Mouse (Mus musculus) midbrain, postnatal 0 days (tissue): ENCODE results near the gene Ring1. TPM values are rescaled to one million over a fixed set of nuclear protein-coding genes. Genes with fewer than 3 reads are reported as not detected.

Experiments used
- ATAC-seq: fragments of 200-750 bp; cut with Nextera tagmentation; 2 replicates; pipeline ENCODE4 v1.8.0; 2017; ENCODE audit warnings: moderate number of reproducible peaks, mild to moderate bottlenecking, moderate TSS enrichment, moderate library complexity; ENCODE audit not compliant: low FRiP score
- DNase-seq: peaks from one replicate; pipeline ENCODE4 v3.0.0-alpha.2; 2015; ENCODE audit warnings: low spot score
- H3K27ac ChIP-seq: fragments of 300-500 bp; sonication (generic); 2 replicates; pipeline ENCODE4 v1.5.1; 2014; ENCODE audit warnings: low read depth, mild to moderate bottlenecking, low read length, mixed read lengths
- H3K27me3 ChIP-seq: fragments of 300-500 bp; sonication (generic); 2 replicates; pipeline ENCODE4 v1.6.1; 2014; ENCODE audit warnings: low read length, control low read depth, mixed read lengths; ENCODE audit not compliant: insufficient read depth
- H3K36me3 ChIP-seq: fragments of 300-500 bp; sonication (generic); 2 replicates; pipeline ENCODE4 v1.6.1; 2014; ENCODE audit warnings: low read length, control low read depth, mixed read lengths; ENCODE audit not compliant: insufficient read depth
- H3K4me1 ChIP-seq: fragments of 300-500 bp; sonication (generic); 2 replicates; pipeline ENCODE4 v1.6.1; 2014; ENCODE audit warnings: mild to moderate bottlenecking, control low read depth, antibody characterized with exemption, low read length, mixed read lengths; ENCODE audit not compliant: insufficient read depth
- H3K4me2 ChIP-seq: fragments of 300-500 bp; sonication (generic); 2 replicates; pipeline ENCODE4 v1.6.1; 2014; ENCODE audit warnings: low read depth, mild to moderate bottlenecking, low read length, mixed read lengths; ENCODE audit not compliant: poor library complexity, severe bottlenecking
- H3K4me3 ChIP-seq: fragments of 300-500 bp; sonication (generic); 2 replicates; pipeline ENCODE4 v1.5.1; 2014; ENCODE audit warnings: low read depth, mild to moderate bottlenecking, low read length, moderate library complexity
- H3K9ac ChIP-seq: fragments of 300-500 bp; sonication (generic); replicated peaks from 2 replicates; pipeline ENCODE4 v1.6.1; 2014; ENCODE audit warnings: mild to moderate bottlenecking, low read length, moderate library complexity, mixed read lengths; ENCODE audit not compliant: poor library complexity, severe bottlenecking
- H3K9me3 ChIP-seq: fragments of 300-500 bp; sonication (generic); 2 replicates; pipeline ENCODE4 v1.6.1; 2016; ENCODE audit warnings: low read length, control low read depth
- CTCF ChIP-seq: IDR thresholded peaks from 2 replicates; pipeline ENCODE4 v1.5.1; 2016; ENCODE audit warnings: antibody characterized with exemption, mild to moderate bottlenecking
- WGBS: fragments of 180-500 bp; shearing (Covaris S2); extraction: QIAGEN DNeasy Blood & Tissue Kit; methylation state at CpG from one replicate; pipeline ENCODE4 v1.1.7; 2014; 5-methylcytosine and 5-hydroxymethylcytosine counted together
- microRNA counts: library from miRNA; unstranded; fragments of <30 nt; microRNA quantifications from one replicate; lab custom pipeline; 2015
- microRNA-seq: library from miRNA; unstranded; fragments of <30 nt; microRNA quantifications from one replicate; pipeline ENCODE4, GENCODE M21; 2016; ENCODE audit warnings: borderline number of aligned reads
- polyA plus RNA-seq: library from polyadenylated mRNA; unstranded; fragments of >200 nt; fragmentation: Nextera tagmentation; extraction: Ambion mirVana; gene quantifications from 2 replicates; pipeline ENCODE4 v1.2.1, GENCODE M21; 2015
- total RNA-seq: library from RNA; depleted of rRNA; stranded (reverse); fragments of >200 nt; gene quantifications from 2 replicates; pipeline ENCODE4 v1.2.3, GENCODE M21; 2014; rRNA removed

The Ring1 gene
- total and polyA plus RNA-seq, 2 experiments from 2014 or later: 19.5 TPM

GRCm38 (mm10) chr17:33972691-33973090, 51.8 kb downstream of the Ring1 start:
- no peak for ATAC-seq
- 13% methylated on average over 1 of the region's 1 CpGs for WGBS

More at GRCm38 (mm10) chr17:33972691-33973090, 51.8 kb downstream of the Ring1 start:
- Histone ChIP-seq H3K4me3 (no peak overlapping the region), H3K9ac (no peak overlapping the region), H3K36me3 (no peaks in the 10 kb centered on the region), H3K9me3 (0 out of 2 replicates have a peak, but pooled peaks cover 2% of the 10 kb centered on the region), H3K27ac (no peak overlapping the region), H3K27me3 (peaks cover 27% of the 10 kb centered on the region), H3K4me1 (no peaks in the 10 kb centered on the region), H3K4me2 (no peak overlapping the region)
- DNase-seq: no peak
- TF ChIP-seq CTCF: no peak

MicroRNAs encoded within 50 kb of the gene (microRNA counts, 519-probe panel; counts per million panel counts)
- microRNA mmu-miR-219 (lab: Ali Mortazavi, UCI): 4,244 counts per million, percentile 84 among the panel's probes with 10 or more counts

Small RNAs within 50 kb of the gene (microRNA-seq; reads per million reads assigned to microRNA genes)
- gene Mir219a-1 (not detected), gene Mir219c (not detected)

Other genes with a start within 250 kb of the Ring1 start
Only the 30 nearest of the 33 such genes appear.
- gene Kank3, start 214.2 kb downstream of the Ring1 start, total RNA-seq: 19.8 and 38.4 TPM in 2 replicates
- gene Kank3, start 214.2 kb downstream of the Ring1 start, polyA plus RNA-seq: 46.2 and 50.0 TPM in 2 replicates
- 348 and 379 TPM in 2 replicates for gene Rps28, start 200.1 kb downstream of the Ring1 start, total RNA-seq
- gene Rps28, start 200.1 kb downstream of the Ring1 start, polyA plus RNA-seq: 513 and 564 TPM in 2 replicates
- gene Ndufa7, start 200.1 kb downstream of the Ring1 start, total RNA-seq: 211 and 345 TPM in 2 replicates
- 501 and 560 TPM in 2 replicates for gene Ndufa7, start 200.1 kb downstream of the Ring1 start, polyA plus RNA-seq
- gene Cd320, start 181.6 kb downstream of the Ring1 start, total RNA-seq: 24.4 and 26.7 TPM in 2 replicates
- 46.8 and 50.0 TPM in 2 replicates for gene Cd320, start 181.6 kb downstream of the Ring1 start, polyA plus RNA-seq
- not detected in 2 replicates for gene Gm7029, start 150.8 kb downstream of the Ring1 start, total RNA-seq
- gene Gm7029, start 150.8 kb downstream of the Ring1 start, polyA plus RNA-seq: not detected in 2 replicates
- 4.3 and 5.0 TPM in 2 replicates for gene Kifc1, start 134.0 kb downstream of the Ring1 start, total RNA-seq
- 1.4 and 2.2 TPM in 2 replicates for gene Kifc1, start 134.0 kb downstream of the Ring1 start, polyA plus RNA-seq
- 0.22 and 0.33 TPM in 2 replicates for gene Platr17, start 119.5 kb downstream of the Ring1 start, total RNA-seq
- 1.4 and 1.5 TPM in 2 replicates for gene Platr17, start 119.5 kb downstream of the Ring1 start, polyA plus RNA-seq
- 52.3 and 55.7 TPM in 2 replicates for gene Daxx, start 115.3 kb downstream of the Ring1 start, total RNA-seq
- 42.9 and 44.3 TPM in 2 replicates for gene Daxx, start 115.3 kb downstream of the Ring1 start, polyA plus RNA-seq
- 41.4 and 44.4 TPM in 2 replicates for gene Tapbp, start 108.8 kb downstream of the Ring1 start, total RNA-seq
- 29.0 and 29.1 TPM in 2 replicates for gene Tapbp, start 108.8 kb downstream of the Ring1 start, polyA plus RNA-seq
- gene Zbtb22, start 108.8 kb downstream of the Ring1 start, total RNA-seq: 44.3 and 50.9 TPM in 2 replicates
- 18.5 and 18.6 TPM in 2 replicates for gene Zbtb22, start 108.8 kb downstream of the Ring1 start, polyA plus RNA-seq
- gene Rgl2, start 95.1 kb downstream of the Ring1 start, total RNA-seq: 81.8 and 83.0 TPM in 2 replicates
- 33.1 and 38.2 TPM in 2 replicates for gene Rgl2, start 95.1 kb downstream of the Ring1 start, polyA plus RNA-seq
- gene Pfdn6, start 84.3 kb downstream of the Ring1 start, total RNA-seq: 47.9 and 60.9 TPM in 2 replicates
- gene Pfdn6, start 84.3 kb downstream of the Ring1 start, polyA plus RNA-seq: 170 and 185 TPM in 2 replicates
- 14.3 and 15.7 TPM in 2 replicates for gene Wdr46, start 84.0 kb downstream of the Ring1 start, total RNA-seq
- 14.6 and 17.3 TPM in 2 replicates for gene Wdr46, start 84.0 kb downstream of the Ring1 start, polyA plus RNA-seq
- gene B3galt4, start 73.2 kb downstream of the Ring1 start, total RNA-seq: 8.6 and 14.1 TPM in 2 replicates
- gene B3galt4, start 73.2 kb downstream of the Ring1 start, polyA plus RNA-seq: 11.1 and 14.0 TPM in 2 replicates
- gene Vps52, start 68.9 kb downstream of the Ring1 start, total RNA-seq: 39.5 and 46.1 TPM in 2 replicates
- 65.8 and 68.6 TPM in 2 replicates for gene Vps52, start 68.9 kb downstream of the Ring1 start, polyA plus RNA-seq
- 742 and 975 TPM in 2 replicates for gene Rps18, start 68.7 kb downstream of the Ring1 start, total RNA-seq
- gene Rps18, start 68.7 kb downstream of the Ring1 start, polyA plus RNA-seq: 751 and 769 TPM in 2 replicates
- 19.0 and 21.2 TPM in 2 replicates for gene H2-K1, start 24.3 kb downstream of the Ring1 start, total RNA-seq
- gene H2-K1, start 24.3 kb downstream of the Ring1 start, polyA plus RNA-seq: 17.0 and 22.2 TPM in 2 replicates
- gene H2-Ke6, start 3.4 kb upstream of the Ring1 start, total RNA-seq: 58.4 and 67.6 TPM in 2 replicates
- 53.6 and 54.7 TPM in 2 replicates for gene H2-Ke6, start 3.4 kb upstream of the Ring1 start, polyA plus RNA-seq
- gene Slc39a7, start 7.0 kb upstream of the Ring1 start, total RNA-seq: 170 and 229 TPM in 2 replicates
- 152 and 156 TPM in 2 replicates for gene Slc39a7, start 7.0 kb upstream of the Ring1 start, polyA plus RNA-seq
- gene Rxrb, start 7.1 kb upstream of the Ring1 start, total RNA-seq: 53.6 and 61.2 TPM in 2 replicates
- 52.7 and 53.7 TPM in 2 replicates for gene Rxrb, start 7.1 kb upstream of the Ring1 start, polyA plus RNA-seq
- 17.9 and 24.3 TPM in 2 replicates for gene Col11a2, start 14.8 kb upstream of the Ring1 start, total RNA-seq
- gene Col11a2, start 14.8 kb upstream of the Ring1 start, polyA plus RNA-seq: 4.1 and 4.6 TPM in 2 replicates
- not detected in 2 replicates for gene H2-Oa, start 67.7 kb upstream of the Ring1 start, total RNA-seq
- gene H2-Oa, start 67.7 kb upstream of the Ring1 start, polyA plus RNA-seq: 0.23 TPM in 1 of 2 replicates, not detected in the other
- 23.8 and 39.0 TPM in 2 replicates for gene H2-DMa, start 94.9 kb upstream of the Ring1 start, total RNA-seq
- 24.8 and 26.1 TPM in 2 replicates for gene H2-DMa, start 94.9 kb upstream of the Ring1 start, polyA plus RNA-seq
- gene Brd2, start 98.0 kb upstream of the Ring1 start, total RNA-seq: 219 and 233 TPM in 2 replicates
- 107 and 124 TPM in 2 replicates for gene Brd2, start 98.0 kb upstream of the Ring1 start, polyA plus RNA-seq
- gene H2-DMb2, start 118.6 kb upstream of the Ring1 start, total RNA-seq: 0.16 and 0.47 TPM in 2 replicates
- gene H2-DMb2, start 118.6 kb upstream of the Ring1 start, polyA plus RNA-seq: 1.4 and 1.6 TPM in 2 replicates
- 0.47 and 4.7 TPM in 2 replicates for gene H2-DMb1, start 128.4 kb upstream of the Ring1 start, total RNA-seq
- gene H2-DMb1, start 128.4 kb upstream of the Ring1 start, polyA plus RNA-seq: 1.6 and 2.3 TPM in 2 replicates
- 7.1 and 16.5 TPM in 2 replicates for gene Tap1, start 162.9 kb upstream of the Ring1 start, total RNA-seq
- 7.7 and 8.3 TPM in 2 replicates for gene Tap1, start 162.9 kb upstream of the Ring1 start, polyA plus RNA-seq
- gene Psmb9, start 163.1 kb upstream of the Ring1 start, total RNA-seq: 0.99 and 1.1 TPM in 2 replicates
- 2.0 and 3.3 TPM in 2 replicates for gene Psmb9, start 163.1 kb upstream of the Ring1 start, polyA plus RNA-seq
- gene Psmb8, start 173.0 kb upstream of the Ring1 start, total RNA-seq: 1.7 and 2.8 TPM in 2 replicates
- gene Psmb8, start 173.0 kb upstream of the Ring1 start, polyA plus RNA-seq: 4.2 and 5.3 TPM in 2 replicates
- gene Tap2, start 178.8 kb upstream of the Ring1 start, total RNA-seq: 1.8 and 2.0 TPM in 2 replicates
- 2.9 and 4.2 TPM in 2 replicates for gene Tap2, start 178.8 kb upstream of the Ring1 start, polyA plus RNA-seq